Mouse (Mus musculus): Measurements from ENCODE around the gene Hs3st3a1. TPM values are rescaled to one million over a fixed set of nuclear protein-coding genes. Genes with fewer than 3 reads are reported as not detected.
A peak's percentile ranks its signal among the peaks of the same experiment; 100 is the strongest.

The Hs3st3a1 gene
- polyA plus RNA-seq, 1 experiment from 2014 or later, result 3.4 TPM

GRCm38 (mm10) chr11:64537230-64537629, 102.1 kb downstream of the Hs3st3a1 start:
- no peak for ATAC-seq (ENCODE audit: low FRiP score)

DNA sequence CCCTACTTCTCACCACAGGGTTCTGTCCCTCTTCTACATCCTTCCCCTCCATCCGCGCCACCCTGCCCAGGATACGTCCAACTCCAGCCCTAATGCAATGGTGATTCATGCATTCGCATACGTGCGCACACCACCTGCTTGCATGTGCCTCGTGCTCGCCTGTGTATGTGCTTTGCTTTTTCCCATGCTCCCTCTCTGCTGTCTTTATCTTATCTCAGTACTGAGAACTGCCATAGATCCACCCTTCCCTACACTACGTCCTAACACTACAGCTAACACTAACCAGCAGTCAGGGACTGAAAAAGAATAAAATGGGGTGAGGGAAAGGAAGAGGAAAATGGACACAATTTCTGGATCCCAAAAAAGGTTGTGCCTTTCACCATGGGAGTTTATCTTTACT, 106.7 kb downstream of the Hs3st3a1 start:
- Histone ChIP-seq H3K9ac (ENCODE audit: low read length) (no peak overlapping the region), H3K4me1 (ENCODE audit: control insufficient read depth, insufficient read depth, low read length) (no peaks in the 10 kb centered on the region), H3K9me3 (ENCODE audit: control insufficient read depth, low read length) (no peaks in the 10 kb centered on the region), H3K36me3 (ENCODE audit: control insufficient read depth, insufficient read depth, low read length) (no peaks in the 10 kb centered on the region), H3K4me3 (ENCODE audit: low read depth, low read length) (no peak overlapping the region), H3K27ac (ENCODE audit: low read depth, low read length) (no peak overlapping the region), H3K27me3 (ENCODE audit: control insufficient read depth, insufficient read depth, low read length) (0 out of 2 replicates have a peak, but pooled peaks cover 2% of the 10 kb centered on the region), H3K4me2 (no peak overlapping the region)
- ATAC-seq (ENCODE audit: low FRiP score), result no peak
- no peak for DNase-seq (ENCODE audit: low spot score, missing footprints)
- 96% methylated on average over 9 of the region's 9 CpGs for WGBS

More at GRCm38 (mm10) chr11:64537230-64537629, 102.1 kb downstream of the Hs3st3a1 start:
- H3K4me3 ChIP-seq (ENCODE audit: low read depth, low read length), result no peak overlapping the region
- H3K4me1 ChIP-seq (ENCODE audit: control insufficient read depth, insufficient read depth, low read length), result no peaks in the 10 kb centered on the region
- no peak overlapping the region for H3K9ac ChIP-seq (ENCODE audit: low read length)
- H3K4me2 ChIP-seq, result no peak overlapping the region
- no peaks in the 10 kb centered on the region for H3K36me3 ChIP-seq (ENCODE audit: control insufficient read depth, insufficient read depth, low read length)
- H3K9me3 ChIP-seq (ENCODE audit: control insufficient read depth, low read length), result no peaks in the 10 kb centered on the region
- H3K27ac ChIP-seq (ENCODE audit: low read depth, low read length), result no peak overlapping the region
- no peak for DNase-seq (ENCODE audit: low spot score, missing footprints)
- WGBS, result 96% methylated on average over 3 of the region's 3 CpGs
- H3K27me3 ChIP-seq (ENCODE audit: control insufficient read depth, insufficient read depth, low read length), result no peaks in the 10 kb centered on the region

GRCm38 (mm10) chr11:64542335-64542734, 107.2 kb downstream of the Hs3st3a1 start:
- H3K27me3 ChIP-seq (ENCODE audit: control insufficient read depth, insufficient read depth, low read length), result 0 out of 2 replicates have a peak, but pooled peaks cover 3% of the 10 kb centered on the region
- H3K4me1 ChIP-seq (ENCODE audit: control insufficient read depth, insufficient read depth, low read length), result no peaks in the 10 kb centered on the region
- H3K36me3 ChIP-seq (ENCODE audit: control insufficient read depth, insufficient read depth, low read length), result no peaks in the 10 kb centered on the region
- no peaks in the 10 kb centered on the region for H3K9me3 ChIP-seq (ENCODE audit: control insufficient read depth, low read length)
- DNase-seq (ENCODE audit: low spot score, missing footprints), result no peak
- H3K4me2 ChIP-seq, result no peak overlapping the region
- H3K27ac ChIP-seq (ENCODE audit: low read depth, low read length), result no peak overlapping the region
- 75% methylated on average over 6 of the region's 6 CpGs for WGBS
- no peak overlapping the region for H3K4me3 ChIP-seq (ENCODE audit: low read depth, low read length)
- H3K9ac ChIP-seq (ENCODE audit: low read length), result no peak overlapping the region
- ATAC-seq (ENCODE audit: low FRiP score), result no peak

- Histone ChIP-seq H3K36me3 (ENCODE audit: control insufficient read depth, insufficient read depth, low read length) (no peaks in the 10 kb centered on the region), H3K27ac (ENCODE audit: low read depth, low read length) (no peak overlapping the region), H3K27me3 (ENCODE audit: control insufficient read depth, insufficient read depth, low read length) (0 out of 2 replicates have a peak, but pooled peaks cover 3% of the 10 kb centered on the region), H3K4me1 (ENCODE audit: control insufficient read depth, insufficient read depth, low read length) (no peaks in the 10 kb centered on the region), H3K4me3 (ENCODE audit: low read depth, low read length) (no peak overlapping the region), H3K9me3 (ENCODE audit: control insufficient read depth, low read length) (no peaks in the 10 kb centered on the region), H3K4me2 (no peak overlapping the region), H3K9ac (ENCODE audit: low read length) (no peak overlapping the region)
- DNase-seq (ENCODE audit: low spot score, missing footprints), result no peak
- ATAC-seq (ENCODE audit: low FRiP score), result no peak
- 80% methylated on average over 9 of the region's 9 CpGs for WGBS
Observed at GRCm38 (mm10) chr11:64543181-64543641, 108.1 kb downstream of the Hs3st3a1 start.

- ATAC-seq (ENCODE audit: low FRiP score) (no peak), DNase-seq (ENCODE audit: low spot score, missing footprints) (no peak)
Observed at GRCm38 (mm10) chr11:64544236-64544635, 109.1 kb downstream of the Hs3st3a1 start.

DNA sequence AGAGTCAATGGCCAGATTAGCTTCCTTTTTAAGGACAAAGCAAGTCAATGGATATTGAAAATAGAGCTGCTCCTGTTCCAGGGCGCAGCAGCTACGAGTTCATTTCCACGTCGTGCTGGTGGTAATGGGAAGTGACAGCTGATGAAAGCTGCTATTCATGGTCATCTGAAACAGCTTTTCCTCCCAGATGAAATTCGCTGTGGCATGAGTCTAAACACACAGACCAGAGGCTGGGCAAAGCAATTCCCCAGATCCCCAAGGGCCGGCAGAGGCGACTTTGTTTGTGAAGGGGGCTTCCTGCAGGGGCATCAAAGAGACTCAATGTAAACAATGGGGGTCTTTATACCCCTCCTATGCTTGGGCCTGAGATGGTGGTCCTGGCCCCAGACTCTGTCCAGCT, 114.2 kb downstream of the Hs3st3a1 start:
- Histone ChIP-seq H3K4me2 (no peak overlapping the region), H3K27ac (ENCODE audit: low read depth, low read length) (no peak overlapping the region), H3K36me3 (ENCODE audit: control insufficient read depth, insufficient read depth, low read length) (no peaks in the 10 kb centered on the region), H3K27me3 (ENCODE audit: control insufficient read depth, insufficient read depth, low read length) (0 out of 2 replicates have a peak, but pooled peaks cover 3% of the 10 kb centered on the region), H3K4me1 (ENCODE audit: control insufficient read depth, insufficient read depth, low read length) (peaks cover 10% of the 10 kb centered on the region), H3K9ac (ENCODE audit: low read length) (no peak overlapping the region), H3K4me3 (ENCODE audit: low read depth, low read length) (no peak overlapping the region), H3K9me3 (ENCODE audit: control insufficient read depth, low read length) (no peaks in the 10 kb centered on the region)
- DNase-seq (ENCODE audit: low spot score, missing footprints), result peak; percentile 90
- 14% methylated on average over 7 of the region's 7 CpGs for WGBS
- ATAC-seq (ENCODE audit: low FRiP score), result peak; percentile 78

More at GRCm38 (mm10) chr11:64544236-64544635, 109.1 kb downstream of the Hs3st3a1 start:
- Histone ChIP-seq H3K27me3 (ENCODE audit: control insufficient read depth, insufficient read depth, low read length) (0 out of 2 replicates have a peak, but pooled peaks cover 3% of the 10 kb centered on the region), H3K36me3 (ENCODE audit: control insufficient read depth, insufficient read depth, low read length) (no peaks in the 10 kb centered on the region), H3K9me3 (ENCODE audit: control insufficient read depth, low read length) (no peaks in the 10 kb centered on the region), H3K4me3 (ENCODE audit: low read depth, low read length) (no peak overlapping the region), H3K4me1 (ENCODE audit: control insufficient read depth, insufficient read depth, low read length) (peaks cover 2% of the 10 kb centered on the region), H3K27ac (ENCODE audit: low read depth, low read length) (no peak overlapping the region), H3K4me2 (no peak overlapping the region), H3K9ac (ENCODE audit: low read length) (no peak overlapping the region)
- WGBS, result 83% methylated on average over 5 of the region's 5 CpGs

- H3K4me3 ChIP-seq (ENCODE audit: low read depth, low read length), result no peak overlapping the region
- WGBS, result 56% methylated on average over 8 of the region's 8 CpGs
- no peaks in the 10 kb centered on the region for H3K36me3 ChIP-seq (ENCODE audit: control insufficient read depth, insufficient read depth, low read length)
- ATAC-seq (ENCODE audit: low FRiP score) (no peak), DNase-seq (ENCODE audit: low spot score, missing footprints) (peak; percentile 83)
- no peak overlapping the region for H3K4me2 ChIP-seq
- no peaks in the 10 kb centered on the region for H3K9me3 ChIP-seq (ENCODE audit: control insufficient read depth, low read length)
- peaks cover 10% of the 10 kb centered on the region for H3K4me1 ChIP-seq (ENCODE audit: control insufficient read depth, insufficient read depth, low read length)
- H3K27me3 ChIP-seq (ENCODE audit: control insufficient read depth, insufficient read depth, low read length), result 0 out of 2 replicates have a peak, but pooled peaks cover 3% of the 10 kb centered on the region
- no peak overlapping the region for H3K27ac ChIP-seq (ENCODE audit: low read depth, low read length)
- no peak overlapping the region for H3K9ac ChIP-seq (ENCODE audit: low read length)
Observed at GRCm38 (mm10) chr11:64549955-64550354, 114.8 kb downstream of the Hs3st3a1 start.

- Histone ChIP-seq H3K36me3 (ENCODE audit: control insufficient read depth, insufficient read depth, low read length) (no peaks in the 10 kb centered on the region), H3K4me1 (ENCODE audit: control insufficient read depth, insufficient read depth, low read length) (no peaks in the 10 kb centered on the region), H3K9ac (ENCODE audit: low read length) (no peak overlapping the region), H3K27me3 (ENCODE audit: control insufficient read depth, insufficient read depth, low read length) (no peaks in the 10 kb centered on the region), H3K4me2 (no peak overlapping the region), H3K4me3 (ENCODE audit: low read depth, low read length) (no peak overlapping the region), H3K9me3 (ENCODE audit: control insufficient read depth, low read length) (no peaks in the 10 kb centered on the region), H3K27ac (ENCODE audit: low read depth, low read length) (no peak overlapping the region)
- ATAC-seq (ENCODE audit: low FRiP score) (no peak), DNase-seq (ENCODE audit: low spot score, missing footprints) (no peak)
- 87% methylated on average over 2 of the region's 2 CpGs for WGBS
Observed at GRCm38 (mm10) chr11:64558282-64558681, 123.2 kb downstream of the Hs3st3a1 start.

GRCm38 (mm10) chr11:64559388-64559787, 124.3 kb downstream of the Hs3st3a1 start:
- H3K9me3 ChIP-seq (ENCODE audit: control insufficient read depth, low read length), result no peaks in the 10 kb centered on the region
- H3K27ac ChIP-seq (ENCODE audit: low read depth, low read length), result no peak overlapping the region
- no peaks in the 10 kb centered on the region for H3K4me1 ChIP-seq (ENCODE audit: control insufficient read depth, insufficient read depth, low read length)
- WGBS, result 77% methylated on average over 1 of the region's 1 CpGs
- H3K27me3 ChIP-seq (ENCODE audit: control insufficient read depth, insufficient read depth, low read length), result no peaks in the 10 kb centered on the region
- H3K36me3 ChIP-seq (ENCODE audit: control insufficient read depth, insufficient read depth, low read length), result no peaks in the 10 kb centered on the region
- no peak for DNase-seq (ENCODE audit: low spot score, missing footprints)
- H3K4me2 ChIP-seq, result no peak overlapping the region
- no peak for ATAC-seq (ENCODE audit: low FRiP score)
- no peak overlapping the region for H3K9ac ChIP-seq (ENCODE audit: low read length)
- H3K4me3 ChIP-seq (ENCODE audit: low read depth, low read length), result no peak overlapping the region

Measured in midbrain, embryonic 11.5 days (tissue).